15 mouse cellular contexts compared by ENCODE assay signal in the genomic region with DNA sequence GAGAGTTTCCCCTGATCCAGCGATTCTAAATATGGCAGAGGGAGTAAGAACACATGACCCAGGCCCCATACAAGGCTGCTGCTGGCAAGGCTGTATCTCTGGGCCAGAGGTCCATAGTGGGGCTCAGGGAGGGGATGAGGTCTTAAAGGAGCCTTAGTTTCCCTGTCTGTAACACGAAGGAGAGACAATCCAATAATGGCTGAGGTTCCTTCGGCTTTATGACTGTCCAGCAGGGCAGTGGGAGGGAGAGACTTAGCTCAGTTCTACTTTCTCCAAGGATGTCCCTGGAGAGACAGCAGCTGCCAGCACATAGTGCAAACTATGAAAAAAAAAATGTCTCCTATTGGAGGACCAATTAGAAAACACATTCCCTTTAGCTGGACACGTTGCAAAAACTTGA. TPM values are rescaled to one million over a fixed set of nuclear protein-coding genes. Genes with fewer than 3 reads are reported as not detected.
DNase-seq lines count a peak whose midpoint lies in the region; ATAC-seq and TF ChIP-seq lines count a peak whose summit lies in the region.
"Had no signal": no experiment of that assay in that cellular context is flagged by ENCODE, and none has a peak within 500 bp of the region (broad histone marks: within the 10 kb centered on the region; RNA-seq: fewer than 3 reads in every experiment).

No protein-coding gene starts in this region.

- no peak overlapping the region for H3K4me2 ChIP-seq in midbrain, embryonic 13.5 days (replicated peaks)
- H3K4me2 ChIP-seq: lung, embryonic 14.5 days had no signal

- no peaks in the 10 kb centered on the region for H3K27me3 ChIP-seq in liver, adult 2 months (ENCODE audit: control insufficient read depth, insufficient read depth, low read length)
- peaks cover 20% of the 10 kb centered on the region; the same call in 1 of the 2 replicates for H3K27me3 ChIP-seq in midbrain, embryonic 13.5 days

- intact Hi-C loops in gastrocnemius, adult 2 months (cut with DNase I), result no loop called here
- intact Hi-C loops in heart, postnatal 14 days (cut with DNase I), result no loop called here

- H3K79me2 ChIP-seq in liver, adult 2 months (ENCODE audit: control insufficient read depth, insufficient read depth, low read length), result no peaks in the 10 kb centered on the region

- peak overlapping the region; percentile 70 for H3K27ac ChIP-seq in gastrocnemius, adult 2 months
- 0 out of 2 replicates have a peak overlapping the region, but pooled peaks have one; percentile 14 for H3K27ac ChIP-seq in liver, adult 2 months (replicated peaks; ENCODE audit: insufficient read depth, low read depth, low read length)
- no peak overlapping the region for H3K27ac ChIP-seq in midbrain, embryonic 13.5 days
- H3K27ac ChIP-seq: embryonic facial prominence, embryonic 10.5 days; left cerebral cortex, adult 2 months; midbrain, embryonic 10.5 days had no signal

- H3K9me3 ChIP-seq in midbrain, embryonic 13.5 days, result no peaks in the 10 kb centered on the region
- H3K9me3 ChIP-seq: embryonic facial prominence, embryonic 10.5 days; midbrain, embryonic 10.5 days had no signal

- peaks cover under 1% of the 10 kb centered on the region; the same call in 1 of the 2 replicates for H3K4me1 ChIP-seq in liver, adult 2 months (ENCODE audit: control insufficient read depth, insufficient read depth, low read length)
- H3K4me1 ChIP-seq in midbrain, embryonic 13.5 days (replicated peaks), result peaks cover 6% of the 10 kb centered on the region; the same call in 1 of the 2 replicates

- no peak for TF ChIP-seq CTCF in gastrocnemius, adult 2 months (IDR thresholded peaks at IDR 0.05)
- TF ChIP-seq CTCF in liver, adult 2 months (IDR thresholded peaks at IDR 0.05; ENCODE audit: low read depth, low read length), result no peak

- no peaks in the 10 kb centered on the region for H3K36me3 ChIP-seq in liver, adult 2 months (ENCODE audit: control insufficient read depth, insufficient read depth, low read length)
- no peaks in the 10 kb centered on the region for H3K36me3 ChIP-seq in midbrain, embryonic 13.5 days
- H3K36me3 ChIP-seq: embryonic facial prominence, embryonic 10.5 days; midbrain, embryonic 10.5 days had no signal

- DNase-seq in gastrocnemius, adult 2 months, result peak; percentile 59
- DNase-seq in gastrocnemius, adult 8-10 months (ENCODE audit: low spot score in 2 of 2), result no peak
- no peak for DNase-seq in liver, adult 2 months (ENCODE audit: extremely low read depth, low read depth, low spot score)
- no peak for DNase-seq in liver
- DNase-seq in heart, postnatal 14 days, result peak; percentile 49 to 64
- peak; percentile 56 for DNase-seq in testis, postnatal 14 days (ENCODE audit: low spot score)
- DNase-seq: adrenal gland, postnatal 36 days; cerebellum, postnatal 25 days; lung, embryonic 14.5 days had no signal

- H3K4me3 ChIP-seq in gastrocnemius, adult 2 months, result peak overlapping the region; percentile 45; the same call in 1 of the 2 replicates
- no peak overlapping the region for H3K4me3 ChIP-seq in liver, adult 2 months (ENCODE audit: insufficient read depth, low read depth, low read length)
- no peak overlapping the region for H3K4me3 ChIP-seq in midbrain, embryonic 13.5 days (replicated peaks)
- H3K4me3 ChIP-seq: embryonic facial prominence, embryonic 10.5 days; left cerebral cortex, adult 2 months; midbrain, embryonic 10.5 days had no signal

- no peak for ATAC-seq in midbrain, embryonic 13.5 days
- ATAC-seq: inflammation-experienced regulatory T-cells, adult 6 months had no signal

- WGBS in liver, adult 2 months, result 65% methylated on average over 4 of the region's 4 CpGs
- 66% methylated on average over 4 of the region's 4 CpGs for WGBS in midbrain, embryonic 13.5 days

- no peak overlapping the region for H3K9ac ChIP-seq in liver, adult 2 months (ENCODE audit: low read depth, low read length)
- H3K9ac ChIP-seq in midbrain, embryonic 13.5 days (replicated peaks), result no peak overlapping the region
- H3K9ac ChIP-seq: lung, embryonic 14.5 days had no signal

- TF ChIP-seq POLR2A in liver, adult 2 months (IDR thresholded peaks at IDR 0.05; ENCODE audit: extremely low read depth, insufficient read depth, low read length), result no peak

RNA-seq across cellular contexts. Expression of gene Kcnq4, which starts 22.2 kb away (rescaled TPM):
- total RNA-seq in gastrocnemius, adult 2 months (2021), result 10 to 100 TPM; 13.4 to 14.5 TPM
- total RNA-seq in gastrocnemius, adult 8-10 months (2022), result 10 to 100 TPM; 11.1 to 21.9 (median 13.6) TPM
- total RNA-seq in liver, adult 2 months (2014; rRNA removed), result 0.28 and 0.34 TPM in 2 replicates
- 0.57 and 0.58 TPM in 2 replicates for polyA plus RNA-seq in liver, adult 2 months (2012; rRNA removed)
- 1 to 10 TPM; 2.8 to 4.0 TPM for total RNA-seq in heart, postnatal 14 days (2021)
- 3.2 and 3.9 TPM in 2 replicates for polyA plus RNA-seq in midbrain, embryonic 13.5 days (2015; fragmentation: Nextera tagmentation; extraction: Ambion mirVana)
- polyA plus RNA-seq: inflammation-experienced regulatory T-cells, adult 6 months had no signal

RNA-seq across cellular contexts. Expression of gene Cited4, which starts 59.8 kb away (rescaled TPM):
- total RNA-seq in gastrocnemius, adult 2 months (2021), result 10 to 100 TPM in 1 of 2 experiments, 1 to 10 TPM in 1; 9.9 to 16.3 TPM
- 10 to 100 TPM in 3 of 4 experiments, 1 to 10 TPM in 1; 6.1 to 27.5 (median 16.1) TPM for total RNA-seq in gastrocnemius, adult 8-10 months (2022)
- 0.09 and 0.27 TPM in 2 replicates for total RNA-seq in liver, adult 2 months (2014; rRNA removed)
- polyA plus RNA-seq in liver, adult 2 months (2012; rRNA removed), result 0.93 and 1.2 TPM in 2 replicates
- 10 to 100 TPM; 57.5 to 61.8 TPM for total RNA-seq in heart, postnatal 14 days (2021)
- polyA plus RNA-seq in midbrain, embryonic 13.5 days (2015; fragmentation: Nextera tagmentation; extraction: Ambion mirVana), result 0.37 and 0.92 TPM in 2 replicates
- polyA plus RNA-seq: C2C12 had no signal

Comparison
In these comparisons a context has a peak if more than half of its experiments do, and no peak if none do; other contexts are left out.
1. DNase-seq: peak in gastrocnemius, adult 2 months (single experiment), heart, postnatal 14 days (2 of 2) and testis, postnatal 14 days (single experiment); none in gastrocnemius, adult 8-10 months (0 of 2), liver, adult 2 months (single experiment) and liver (single experiment).